In genomic region chr2:30407221-30407620, GRCm38 (mm10) we compare ENCODE assay signal across 14 mouse cellular contexts.
"Had no signal": no experiment of that assay in that cellular context is flagged by ENCODE, and none has a peak within 500 bp of the region (broad histone marks: within the 10 kb centered on the region; RNA-seq: fewer than 3 reads in every experiment).

No protein-coding gene starts in this region.

- H3K27me3 ChIP-seq: limb, embryonic 15.5 days; liver, embryonic 12.5 days; lung, embryonic 15.5 days; neural tube, embryonic 15.5 days had no signal

- ATAC-seq: liver, embryonic 12.5 days had no signal

- H3K4me3 ChIP-seq: left cerebral cortex, adult 2 months; limb, embryonic 15.5 days; liver, embryonic 12.5 days; lung, embryonic 15.5 days; midbrain, embryonic 12.5 days; myocyte; neural tube, embryonic 15.5 days had no signal

- H3K4me1 ChIP-seq: limb, embryonic 15.5 days; lung, embryonic 15.5 days; midbrain, embryonic 12.5 days; neural tube, embryonic 15.5 days had no signal

- DNase-seq: kidney, adult 8-10 months; kidney, postnatal 4 days; lung, postnatal 14 days; right cerebral cortex, adult 18-20 months; right cerebral cortex, postnatal 25 days; thymus, postnatal 36 days had no signal

- H3K27ac ChIP-seq: kidney, postnatal 0 days; left cerebral cortex, adult 2 months; limb, embryonic 15.5 days; liver, embryonic 12.5 days; lung, embryonic 15.5 days; midbrain, embryonic 12.5 days; neural tube, embryonic 15.5 days had no signal
